ENCODE assay signal across 12 mouse cellular contexts in genomic region chr14:77309571-77309970, GRCm38 (mm10).
A peak's percentile ranks its signal among the peaks of the same experiment; 100 is the strongest.
DNase-seq lines count a peak whose midpoint lies in the region; ATAC-seq and TF ChIP-seq lines count a peak whose summit lies in the region.
"Had no signal": no experiment of that assay in that cellular context is flagged by ENCODE, and none has a peak within 500 bp of the region (broad histone marks: within the 10 kb centered on the region; RNA-seq: fewer than 3 reads in every experiment).

No protein-coding gene starts in this region.

- H3K9ac ChIP-seq in hindbrain, postnatal 0 days (replicated peaks; ENCODE audit: low read length), result no peak overlapping the region
- H3K9ac ChIP-seq in hindbrain, embryonic 11.5 days (ENCODE audit: low read depth, low read length), result no peak overlapping the region

- H3K4me2 ChIP-seq in hindbrain, postnatal 0 days (ENCODE audit: low read depth, low read length), result no peak overlapping the region
- H3K4me2 ChIP-seq in hindbrain, embryonic 11.5 days (replicated peaks; ENCODE audit: low read depth, low read length), result no peak overlapping the region

- ATAC-seq in hindbrain, postnatal 0 days, result no peak
- no peak for ATAC-seq in hindbrain, embryonic 11.5 days (ENCODE audit: low FRiP score)
- ATAC-seq: activated CD4-positive, CD25-positive, alpha-beta regulatory T cell, adult 4 months had no signal

- H3K4me3 ChIP-seq in hindbrain, postnatal 0 days (ENCODE audit: low read length), result no peak overlapping the region
- H3K4me3 ChIP-seq in hindbrain, embryonic 11.5 days (ENCODE audit: low read depth, low read length), result no peak overlapping the region
- H3K4me3 ChIP-seq: myocyte had no signal

- no peaks in the 10 kb centered on the region for H3K36me3 ChIP-seq in hindbrain, postnatal 0 days (ENCODE audit: insufficient read depth, low read length)
- no peaks in the 10 kb centered on the region for H3K36me3 ChIP-seq in hindbrain, embryonic 11.5 days (ENCODE audit: control insufficient read depth, insufficient read depth, low read length)

- H3K27me3 ChIP-seq in hindbrain, postnatal 0 days (ENCODE audit: insufficient read depth, low read length), result no peaks in the 10 kb centered on the region
- H3K27me3 ChIP-seq in hindbrain, embryonic 11.5 days (ENCODE audit: control insufficient read depth, insufficient read depth, low read length), result no peaks in the 10 kb centered on the region

- no peaks in the 10 kb centered on the region for H3K4me1 ChIP-seq in hindbrain, postnatal 0 days (ENCODE audit: insufficient read depth, low read length)
- H3K4me1 ChIP-seq in hindbrain, embryonic 11.5 days (replicated peaks; ENCODE audit: control insufficient read depth, insufficient read depth, low read length), result no peaks in the 10 kb centered on the region

- no peak overlapping the region for H3K27ac ChIP-seq in hindbrain, postnatal 0 days
- H3K27ac ChIP-seq in hindbrain, embryonic 11.5 days (ENCODE audit: low read depth, low read length), result no peak overlapping the region
- H3K27ac ChIP-seq: stomach, postnatal 0 days had no signal

- peak; percentile 21 for DNase-seq in adrenal gland, postnatal 10 days
- no peak for DNase-seq in adrenal gland, adult (ENCODE audit: inconsistent age in 2 of 2, low spot score in 1 of 2)
- DNase-seq in hindbrain, postnatal 0 days (ENCODE audit: low spot score), result peak; percentile 79
- DNase-seq in hindbrain, embryonic 11.5 days (ENCODE audit: low spot score), result no peak
- peak; percentile 12 for DNase-seq in ovary, postnatal 14 days (ENCODE audit: low spot score)
- no peak for DNase-seq in ovary, postnatal 10 days (ENCODE audit: low spot score)
- DNase-seq in gastrocnemius, postnatal 4 days (ENCODE audit: low spot score in 2 of 2), result peak; percentile 21 to 48
- DNase-seq in testis, postnatal 14 days (ENCODE audit: low spot score), result no peak
- DNase-seq: kidney, adult 18-20 months had no signal

- no peak for TF ChIP-seq CTCF in hindbrain, postnatal 0 days (IDR thresholded peaks at IDR 0.05; ENCODE audit: low read depth)

- H3K9me3 ChIP-seq in hindbrain, postnatal 0 days (ENCODE audit: low read length), result no peaks in the 10 kb centered on the region
- H3K9me3 ChIP-seq in hindbrain, embryonic 11.5 days (ENCODE audit: control insufficient read depth, low read length), result no peaks in the 10 kb centered on the region

- WGBS in hindbrain, postnatal 0 days, result 36% methylated on average over 3 of the region's 3 CpGs
- WGBS in hindbrain, embryonic 11.5 days, result 70% methylated on average over 3 of the region's 3 CpGs

Comparison
In these comparisons a context has a peak if more than half of its experiments do, and no peak if none do; other contexts are left out.
1. DNase-seq: peak in adrenal gland, postnatal 10 days (single experiment), hindbrain, postnatal 0 days (single experiment), ovary, postnatal 14 days (single experiment) and gastrocnemius, postnatal 4 days (2 of 2); none in adrenal gland, adult (0 of 2), hindbrain, embryonic 11.5 days (single experiment), ovary, postnatal 10 days (single experiment) and testis, postnatal 14 days (single experiment).